Mouse (Mus musculus): Measurements from ENCODE around the gene E130309D02Rik. TPM values are rescaled to one million over a fixed set of nuclear protein-coding genes. Genes with fewer than 3 reads are reported as not detected.

E130309D02Rik gene
- total RNA-seq, 2 experiments from 2014 or later = 24.2 to 33.2 TPM

DNA sequence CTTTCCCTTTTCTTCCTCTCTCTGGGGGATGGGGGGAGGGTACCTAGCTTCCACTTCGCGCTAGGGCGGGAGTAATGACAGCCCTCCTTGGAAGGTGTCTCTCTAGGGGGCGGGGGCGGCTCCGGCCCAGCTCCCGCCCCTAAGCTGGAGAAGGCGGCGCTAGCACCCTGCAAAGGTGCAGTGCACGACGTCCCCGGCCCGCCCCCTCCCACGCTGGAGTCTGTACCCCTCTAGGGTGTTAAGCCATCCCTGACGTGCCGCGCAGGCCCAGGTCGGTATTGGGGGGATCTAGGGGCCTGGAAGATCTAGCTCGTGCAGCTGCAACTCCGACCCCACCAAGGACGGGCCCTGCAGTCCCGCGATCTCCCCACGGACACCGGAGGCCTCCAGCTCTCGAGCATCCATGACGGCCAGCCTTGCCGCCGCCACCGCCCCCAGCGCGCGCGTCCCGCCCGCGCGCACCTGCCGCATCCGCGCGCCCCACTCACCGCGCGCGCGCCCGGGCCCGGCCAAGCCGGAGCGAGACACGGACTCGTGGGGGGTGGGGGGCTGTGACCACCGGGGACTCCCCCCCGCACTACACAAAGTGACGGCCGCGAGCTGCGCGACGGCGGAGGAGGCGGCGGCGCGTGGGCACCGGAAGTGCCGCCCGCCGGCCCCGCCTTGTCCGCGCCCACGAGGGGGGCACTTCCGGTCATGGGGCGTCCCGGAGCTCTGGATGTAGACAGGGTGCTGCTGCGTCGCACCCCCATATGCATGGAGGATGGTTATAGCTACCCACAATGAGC lies 45.6 kb downstream of the E130309D02Rik start, which contains the start of gene Zfp316:
Gene Zfp316, minus strand, starts transcription at position 660 of the 788 bp plus-strand sequence.
- peak; percentile 74 to 89 for DNase-seq

DNA sequence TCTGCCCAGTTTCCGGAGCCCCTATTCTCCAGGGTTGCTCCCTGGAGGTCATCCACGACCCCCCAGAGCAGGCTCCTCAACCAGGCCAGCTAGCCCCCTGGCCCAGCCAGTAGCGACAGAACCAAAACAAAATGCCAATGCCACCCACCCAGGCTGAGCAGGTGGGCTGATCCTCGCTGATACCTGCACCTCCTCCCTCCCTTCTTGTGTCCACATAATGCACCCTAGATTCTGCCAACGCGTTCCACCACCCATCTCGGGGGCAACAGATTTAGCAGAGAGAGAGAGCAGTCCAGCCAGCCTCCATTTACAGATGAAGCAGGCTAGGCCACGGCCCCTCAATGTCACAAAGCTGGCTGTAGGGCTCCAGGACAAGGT lies 46.2 kb downstream of the E130309D02Rik start:
- no peak for DNase-seq

DNA sequence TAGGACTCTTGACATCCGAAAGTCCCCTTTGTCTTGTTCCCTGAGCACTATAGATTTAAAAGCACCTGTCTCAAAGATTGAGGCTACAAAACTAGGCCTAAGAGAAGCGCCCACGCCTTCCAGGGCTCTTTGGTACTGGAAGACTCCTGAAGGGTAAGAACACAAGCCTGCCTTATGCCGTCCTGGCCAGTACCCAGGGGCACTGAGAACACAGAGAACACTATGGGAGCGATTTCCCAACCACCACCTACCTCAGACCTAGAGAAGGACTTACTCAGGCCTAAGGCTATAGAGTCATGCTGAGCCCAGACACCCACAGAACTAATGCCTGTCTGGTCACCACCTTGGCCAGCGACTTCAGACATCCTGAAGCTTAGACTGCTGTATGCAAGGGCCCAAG lies 48.4 kb downstream of the E130309D02Rik start:
- no peak for DNase-seq

DNA sequence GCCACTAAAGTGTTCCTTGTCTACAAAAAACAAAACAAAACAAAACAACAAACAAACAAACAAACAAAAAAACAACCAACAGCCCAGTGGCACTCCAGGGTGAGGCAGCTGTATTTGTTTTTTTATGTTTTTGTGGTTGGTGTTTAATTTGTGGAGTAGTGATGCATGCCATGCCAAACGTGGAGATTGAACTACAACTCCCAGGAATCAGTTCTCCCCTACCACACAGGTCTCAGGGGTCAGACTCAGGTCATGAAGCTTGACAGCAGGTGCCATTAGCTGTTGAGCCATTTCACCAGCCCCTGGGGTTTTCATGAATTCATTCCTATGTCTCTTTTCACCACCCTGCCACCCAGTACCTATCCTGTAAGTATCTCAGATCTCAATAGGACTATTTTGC lies 49.8 kb downstream of the E130309D02Rik start:
- no peak for DNase-seq

DNA sequence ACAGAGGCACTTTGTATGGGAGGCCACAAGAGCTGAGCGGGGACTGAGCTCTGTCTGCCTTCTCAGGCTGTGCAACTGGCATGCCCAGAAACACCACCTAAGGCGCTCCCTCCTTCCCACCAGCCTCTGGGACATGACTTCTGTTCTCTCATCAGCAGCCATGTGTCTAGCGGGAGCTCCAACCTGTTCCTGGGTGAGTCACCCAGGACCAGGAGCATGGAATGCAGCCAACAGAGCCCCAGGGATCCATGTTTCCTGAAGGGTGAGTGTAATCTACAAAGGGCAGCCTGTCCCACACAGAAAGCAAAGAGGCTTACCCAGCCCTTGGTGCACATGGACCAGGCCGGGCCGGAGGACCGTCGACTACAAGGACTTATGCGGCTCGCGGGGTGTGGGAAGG lies 50.5 kb downstream of the E130309D02Rik start:
- DNase-seq = peak; percentile 60 to 73

DNA sequence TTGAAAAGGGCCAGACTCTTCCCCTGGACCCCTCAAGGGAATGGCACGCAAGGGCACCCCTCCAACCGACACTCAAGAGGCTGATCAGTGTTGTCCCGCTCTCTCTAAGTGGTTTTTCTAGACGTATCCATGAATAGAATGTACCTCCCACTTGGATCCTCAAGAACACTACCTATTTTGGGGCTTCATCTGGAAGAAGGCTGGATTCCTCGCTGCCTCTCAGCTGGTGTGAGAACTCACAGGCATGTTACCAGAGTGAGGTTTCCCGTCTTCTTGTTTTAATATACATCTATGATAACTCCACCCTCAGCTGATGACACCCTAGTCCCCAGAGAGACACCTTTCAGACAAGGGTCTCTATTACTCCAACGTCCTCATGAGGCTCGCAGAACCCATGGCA lies 53.5 kb downstream of the E130309D02Rik start:
- no peak for DNase-seq

DNA sequence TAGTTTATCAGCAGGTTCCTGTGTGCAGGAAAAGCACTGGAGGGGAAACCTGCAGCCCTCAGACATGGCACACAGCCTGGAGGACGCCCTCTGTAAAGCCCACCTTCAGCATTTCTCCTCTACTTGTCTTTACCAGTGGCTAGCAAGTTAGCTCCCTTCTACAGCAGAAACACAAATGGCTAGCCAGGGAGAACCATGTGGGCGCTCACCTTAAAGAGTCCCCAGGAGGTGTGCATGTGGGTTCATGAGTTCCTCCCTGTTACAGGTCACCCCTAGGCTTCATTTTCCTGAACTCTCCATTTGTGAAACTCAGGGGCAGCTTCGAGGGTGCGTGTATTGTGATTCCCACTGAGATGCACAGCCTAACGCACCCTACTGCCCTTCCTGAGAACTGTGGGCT lies 59.4 kb downstream of the E130309D02Rik start:
- no peak for DNase-seq

DNA sequence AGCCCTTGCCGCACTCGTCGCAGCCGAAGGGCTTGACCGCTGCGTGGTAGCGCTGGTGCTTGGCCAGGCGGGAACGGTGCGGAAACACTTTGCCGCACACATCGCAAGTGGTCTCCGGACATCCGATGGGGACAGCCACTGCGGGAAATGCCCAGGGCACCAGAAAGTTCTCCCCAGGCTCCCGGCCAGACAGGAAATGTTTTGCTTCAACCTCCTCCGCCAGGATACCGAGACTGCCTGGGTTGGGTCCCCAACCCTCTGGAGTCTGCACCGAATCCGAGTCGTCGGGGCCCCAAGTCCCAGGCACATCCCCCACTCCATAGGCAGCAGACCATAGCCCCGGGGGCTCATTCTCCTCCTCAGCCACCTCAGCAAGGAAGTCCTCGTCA lies 60.0 kb downstream of the E130309D02Rik start:
- DNase-seq = no peak

DNA sequence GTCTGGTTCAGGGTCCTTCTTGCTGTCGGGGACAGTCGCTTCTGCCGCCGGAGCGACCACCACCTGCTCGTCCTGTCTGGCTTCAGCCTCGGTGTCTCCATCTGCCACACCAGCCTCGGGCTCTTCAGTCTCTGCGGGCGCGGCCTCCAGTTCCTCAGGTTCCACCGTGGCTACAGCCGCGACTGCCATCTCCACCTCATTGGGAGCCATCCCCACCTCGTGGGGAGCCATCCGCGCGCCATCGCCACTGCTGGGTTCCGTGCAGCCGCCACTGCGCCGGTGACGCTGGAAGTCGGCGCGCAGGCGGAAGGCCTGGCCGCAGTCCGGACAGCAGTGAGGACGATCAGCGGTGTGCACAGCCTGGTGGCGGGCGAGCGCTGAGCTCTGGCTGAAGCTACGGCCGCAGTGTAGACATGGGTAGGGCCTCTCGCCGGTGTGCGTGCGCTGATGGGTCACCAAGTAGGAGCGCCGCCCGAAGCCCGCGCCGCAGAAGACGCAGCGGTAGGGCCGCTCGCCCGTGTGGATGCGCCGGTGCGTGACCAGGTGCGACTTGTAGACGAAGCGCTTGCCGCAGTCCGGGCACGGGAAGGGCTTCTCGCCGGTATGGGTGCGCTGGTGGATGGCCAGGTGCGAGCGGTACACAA lies 60.6 kb downstream of the E130309D02Rik start:
- DNase-seq = no peak

DNA sequence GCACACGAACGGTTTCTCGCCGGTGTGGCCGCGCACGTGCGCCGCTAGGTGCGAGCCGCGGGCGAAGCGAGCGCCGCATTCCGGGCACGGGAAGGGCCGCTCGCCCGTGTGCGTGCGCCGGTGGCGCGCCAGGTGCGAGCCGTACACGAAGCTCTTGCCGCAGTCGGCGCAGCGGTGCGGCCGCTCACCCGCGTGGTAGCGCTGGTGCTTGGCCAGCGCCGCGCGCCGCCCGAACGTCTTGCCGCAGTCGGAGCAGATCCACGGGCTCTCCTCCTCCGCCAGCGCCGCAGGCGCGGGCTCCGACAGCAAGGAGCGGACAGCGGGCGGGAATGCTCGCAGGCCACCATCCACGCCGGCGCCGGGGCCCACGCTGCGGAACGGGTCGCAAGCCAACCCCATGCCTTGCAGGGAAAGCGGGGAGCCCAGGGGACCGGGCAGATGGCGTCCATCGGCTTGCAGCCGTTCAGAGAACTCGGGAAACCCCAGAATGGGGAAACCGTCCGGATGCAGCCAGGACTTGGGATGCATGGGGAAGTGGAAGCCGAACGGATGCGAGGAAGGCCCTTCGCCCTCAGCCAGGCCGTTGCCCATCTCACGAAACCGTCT lies 61.2 kb downstream of the E130309D02Rik start:
- DNase-seq = peak in 1 of 2 experiments; percentile 13

DNA sequence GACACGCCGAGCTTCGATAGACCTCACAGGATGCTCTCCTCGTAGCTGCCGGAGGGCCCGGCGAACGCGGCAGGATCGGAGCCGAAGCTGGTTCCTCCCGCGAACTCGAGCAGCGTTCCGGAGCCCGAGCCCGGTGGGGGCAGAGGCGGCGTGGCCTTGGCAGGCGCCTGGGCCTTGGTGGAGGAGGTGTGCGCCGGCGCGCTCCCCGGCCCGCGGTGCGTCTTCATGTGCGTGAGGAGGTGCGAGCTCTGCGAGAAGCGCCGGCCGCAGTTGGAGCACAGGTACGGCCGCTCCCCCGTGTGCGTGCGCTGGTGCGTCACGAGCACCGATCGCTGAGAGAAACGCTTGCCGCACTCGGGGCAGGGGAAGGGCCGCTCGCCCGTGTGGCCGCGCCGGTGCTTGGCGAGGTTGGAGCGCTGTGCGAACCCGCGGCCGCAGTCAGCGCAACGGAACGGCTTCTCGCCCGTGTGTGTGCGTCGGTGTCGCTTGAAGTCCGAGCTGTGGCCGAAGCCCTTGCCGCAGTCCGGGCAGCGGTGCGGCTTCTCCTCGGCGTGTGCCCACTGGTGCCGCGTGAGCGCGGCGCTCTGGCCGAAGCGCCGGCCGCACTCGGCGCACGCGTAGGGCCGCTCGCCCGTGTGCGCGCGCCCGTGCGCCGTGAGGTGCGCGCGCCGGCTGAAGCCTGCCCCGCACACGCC lies 61.8 kb downstream of the E130309D02Rik start:
- peak in 1 of 2 experiments; percentile 28 for DNase-seq

DNA sequence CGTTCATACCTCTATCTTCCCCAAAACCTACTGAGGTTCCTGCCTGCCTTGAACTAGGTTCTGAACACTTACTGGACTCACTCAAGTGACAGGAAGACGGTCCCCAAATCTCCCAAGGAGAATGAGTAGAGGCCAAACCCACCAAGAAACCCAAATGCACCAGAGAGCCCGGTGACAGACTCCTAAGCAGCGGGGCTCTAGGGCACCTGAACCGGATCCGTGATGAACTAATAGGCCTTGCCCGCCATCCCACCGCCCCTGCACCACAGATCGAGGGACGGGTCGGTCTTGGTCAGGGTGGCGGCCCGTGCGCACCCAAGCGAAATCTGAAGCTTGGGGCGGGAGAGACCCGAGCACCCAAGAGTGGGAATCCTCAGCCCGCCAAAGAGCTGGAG lies 62.4 kb downstream of the E130309D02Rik start:
- no peak for DNase-seq

DNA sequence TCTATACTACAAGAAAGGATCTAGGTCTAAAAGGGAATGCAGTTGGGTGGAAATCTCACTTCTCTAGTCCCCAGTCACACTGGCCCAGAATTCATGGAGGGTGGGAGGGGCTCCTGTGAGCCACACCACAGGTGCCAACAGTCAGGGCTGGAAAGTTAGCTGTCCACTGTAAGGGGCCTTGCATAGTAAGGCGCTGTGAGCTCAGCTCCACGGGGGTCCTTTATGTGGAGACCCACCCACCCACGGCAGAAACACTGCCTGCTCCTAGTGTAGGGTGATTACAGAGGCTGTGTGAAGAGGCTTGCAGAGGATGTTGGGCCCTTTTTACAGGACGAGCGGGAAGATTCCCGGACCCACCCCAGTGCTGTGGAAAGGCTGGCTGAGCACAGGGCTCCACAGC lies 63.1 kb downstream of the E130309D02Rik start:
- DNase-seq = no peak

Other genes starting within 250 kb of the E130309D02Rik start
- gene Rnf216, start 202.4 kb downstream of the E130309D02Rik start, total RNA-seq (2021) = 10 to 100 TPM; 38.4 to 48.7 TPM
- under 1 TPM in 1 of 2 experiments, not detected in 1; 0.07 TPM for gene Olfr718-ps1, start 167.8 kb downstream of the E130309D02Rik start, total RNA-seq (2021)
- gene Rbak, start 134.6 kb downstream of the E130309D02Rik start, total RNA-seq (2021) = 10 to 100 TPM; 11.3 to 11.7 TPM
- not detected for gene Spdye4b, start 134.3 kb downstream of the E130309D02Rik start, total RNA-seq (2021)
- not detected for gene Spdye4a, start 88.5 kb downstream of the E130309D02Rik start, total RNA-seq (2021)
- 10 to 100 TPM; 22.2 to 22.9 TPM for gene Zfp12, start 80.2 kb downstream of the E130309D02Rik start, total RNA-seq (2021)
- gene Zfp316, start 45.3 kb downstream of the E130309D02Rik start, total RNA-seq (2021) = 1 to 10 TPM; 5.2 to 9.7 TPM
- gene Zfp853, start 21.7 kb downstream of the E130309D02Rik start, total RNA-seq (2021) = under 1 TPM; 0.36 to 0.40 TPM
- 10 to 100 TPM; 54.7 to 60.4 TPM for gene Zdhhc4, start 13.9 kb upstream of the E130309D02Rik start, total RNA-seq (2021)
- under 1 TPM; 0.20 to 0.30 TPM for gene Grid2ip, start 42.0 kb upstream of the E130309D02Rik start, total RNA-seq (2021)
- gene Kdelr2, start 88.5 kb upstream of the E130309D02Rik start, total RNA-seq (2021) = 100 to 1,000 TPM; 114 to 116 TPM
- 10 to 100 TPM; 14.4 to 20.7 TPM for gene Daglb, start 149.2 kb upstream of the E130309D02Rik start, total RNA-seq (2021)
- gene Rac1, start 212.7 kb upstream of the E130309D02Rik start, total RNA-seq (2021) = 100 to 1,000 TPM; 372 to 394 TPM